Mouse (Mus musculus) kidney, embryonic 16.5 days (tissue): ENCODE results near the gene Cacna2d3. TPM values are rescaled to one million over a fixed set of nuclear protein-coding genes. Genes with fewer than 3 reads are reported as not detected.

Experiments used
- ATAC-seq: fragments of 200-750 bp; cut with Nextera tagmentation; 2 replicates; pipeline ENCODE4 v1.8.0; 2017; ENCODE audit warnings: moderate TSS enrichment; ENCODE audit not compliant: low FRiP score, low TSS enrichment
- H3K27ac ChIP-seq: fragments of 300-500 bp; sonication (generic); 2 replicates; pipeline ENCODE4 v1.5.1; 2014; ENCODE audit warnings: low read length
- H3K27me3 ChIP-seq: fragments of 300-500 bp; sonication (generic); 2 replicates; pipeline ENCODE4 v1.6.1; 2014; ENCODE audit warnings: low read length, control low read depth, mixed read lengths; ENCODE audit not compliant: insufficient read depth
- H3K36me3 ChIP-seq: fragments of 300-500 bp; sonication (generic); 2 replicates; pipeline ENCODE4 v1.6.1; 2014; ENCODE audit warnings: low read length, control low read depth, mixed read lengths; ENCODE audit not compliant: insufficient read depth
- H3K4me1 ChIP-seq: fragments of 300-500 bp; sonication (generic); 2 replicates; pipeline ENCODE4 v1.6.1; 2014; ENCODE audit warnings: low read length, control low read depth, mixed read lengths; ENCODE audit not compliant: insufficient read depth
- H3K4me2 ChIP-seq: fragments of 300-500 bp; sonication (generic); replicated peaks from 2 replicates; pipeline ENCODE4 v1.6.1; 2014; ENCODE audit warnings: low read depth, low read length
- H3K4me3 ChIP-seq: fragments of 300-500 bp; sonication (generic); 2 replicates; pipeline ENCODE4 v1.5.1; 2014; ENCODE audit warnings: mild to moderate bottlenecking, low read length
- H3K9ac ChIP-seq: fragments of 300-500 bp; sonication (generic); replicated peaks from 2 replicates; pipeline ENCODE4 v1.6.1; 2014; ENCODE audit warnings: low read length
- H3K9me3 ChIP-seq: fragments of 300-500 bp; sonication (generic); 2 replicates; pipeline ENCODE4 v1.6.1; 2016; ENCODE audit warnings: low read length, control low read depth
- WGBS: fragments of 180-500 bp; shearing (Covaris S2); extraction: QIAGEN DNeasy Blood & Tissue Kit; methylation state at CpG from one replicate; pipeline ENCODE4 v1.1.7; 2014; 5-methylcytosine and 5-hydroxymethylcytosine counted together
- polyA plus RNA-seq: library from polyadenylated mRNA; unstranded; fragments of >200 nt; fragmentation: Nextera tagmentation; extraction: Ambion mirVana; gene quantifications from 2 replicates; pipeline ENCODE4 v1.2.1, GENCODE M21; 2015

Gene Cacna2d3
- polyA plus RNA-seq, 1 experiment from 2014 or later, result 2.8 TPM

- H3K4me3 ChIP-seq, result peak overlapping the region; percentile 70
- H3K4me1 ChIP-seq, result peaks cover 17% of the 10 kb centered on the region
- H3K9me3 ChIP-seq, result no peaks in the 10 kb centered on the region
- under 1% methylated on average over 11 of the region's 11 CpGs for WGBS
- peak; percentile 18 for ATAC-seq
- no peak overlapping the region for H3K27ac ChIP-seq
- H3K4me2 ChIP-seq, result peak overlapping the region; percentile 100
- no peaks in the 10 kb centered on the region for H3K36me3 ChIP-seq
- peaks cover 71% of the 10 kb centered on the region for H3K27me3 ChIP-seq
- peak overlapping the region; percentile 72 for H3K9ac ChIP-seq
Measured at GRCm38 (mm10) chr14:29721131-29721487, 555 bp downstream of the Cacna2d3 start.

- Histone ChIP-seq H3K27me3 (peaks cover 66% of the 10 kb centered on the region), H3K9me3 (no peaks in the 10 kb centered on the region), H3K27ac (no peak overlapping the region), H3K9ac (no peak overlapping the region), H3K4me2 (peak overlapping the region; percentile 100), H3K36me3 (no peaks in the 10 kb centered on the region), H3K4me1 (peaks cover 17% of the 10 kb centered on the region), H3K4me3 (peak overlapping the region; percentile 70; the same call in 1 of the 2 replicates)
- WGBS, result 6% methylated on average over 17 of the region's 17 CpGs
- ATAC-seq, result no peak
Measured at GRCm38 (mm10) chr14:29720334-29720911, 1.2 kb downstream of the Cacna2d3 start.

GRCm38 (mm10) chr14:29712621-29713020 is 9.0 kb downstream of the Cacna2d3 start:
- Histone ChIP-seq H3K27ac (no peak overlapping the region), H3K9ac (no peak overlapping the region)

GRCm38 (mm10) chr14:29707561-29708335 is 13.9 kb downstream of the Cacna2d3 start:
- WGBS, result 33% methylated on average over 18 of the region's 18 CpGs
- H3K27ac ChIP-seq, result no peak overlapping the region
- no peaks in the 10 kb centered on the region for H3K9me3 ChIP-seq
- no peaks in the 10 kb centered on the region for H3K27me3 ChIP-seq
- H3K36me3 ChIP-seq, result no peaks in the 10 kb centered on the region
- H3K4me1 ChIP-seq, result no peaks in the 10 kb centered on the region
- ATAC-seq, result no peak
- H3K9ac ChIP-seq, result no peak overlapping the region
- H3K4me2 ChIP-seq, result peak overlapping the region; percentile 25; the same call in 1 of the 2 replicates
- H3K4me3 ChIP-seq, result no peak overlapping the region

More at GRCm38 (mm10) chr14:29712621-29713020, 9.0 kb downstream of the Cacna2d3 start:
- Histone ChIP-seq H3K9me3 (no peaks in the 10 kb centered on the region), H3K27me3 (peaks cover 6% of the 10 kb centered on the region), H3K4me3 (no peak overlapping the region), H3K4me1 (no peaks in the 10 kb centered on the region), H3K36me3 (no peaks in the 10 kb centered on the region), H3K4me2 (no peak overlapping the region)
- 75% methylated on average over 3 of the region's 3 CpGs for WGBS
- no peak for ATAC-seq

- 52% methylated on average over 5 of the region's 5 CpGs for WGBS
- H3K4me2 ChIP-seq, result no peak overlapping the region
- no peaks in the 10 kb centered on the region for H3K36me3 ChIP-seq
- H3K27ac ChIP-seq, result no peak overlapping the region
- H3K4me3 ChIP-seq, result no peak overlapping the region
- ATAC-seq, result no peak
- no peak overlapping the region for H3K9ac ChIP-seq
- H3K9me3 ChIP-seq, result no peaks in the 10 kb centered on the region
- H3K4me1 ChIP-seq, result no peaks in the 10 kb centered on the region
- no peaks in the 10 kb centered on the region for H3K27me3 ChIP-seq
Measured at GRCm38 (mm10) chr14:29702762-29703161, 18.9 kb downstream of the Cacna2d3 start.

GRCm38 (mm10) chr14:29696131-29696530 is 25.5 kb downstream of the Cacna2d3 start:
- 13% methylated on average over 3 of the region's 3 CpGs for WGBS
- 0 out of 2 replicates have a peak, but pooled peaks have one; percentile 46 for ATAC-seq
- no peaks in the 10 kb centered on the region for H3K4me1 ChIP-seq

GRCm38 (mm10) chr14:29672436-29673050 is 49.1 kb downstream of the Cacna2d3 start:
- ATAC-seq, result no peak
- 30% methylated on average over 1 of the region's 1 CpGs for WGBS
- Histone ChIP-seq H3K4me1 (no peaks in the 10 kb centered on the region), H3K9ac (no peak overlapping the region), H3K9me3 (no peaks in the 10 kb centered on the region), H3K27ac (no peak overlapping the region), H3K4me2 (no peak overlapping the region), H3K36me3 (no peaks in the 10 kb centered on the region), H3K27me3 (no peaks in the 10 kb centered on the region), H3K4me3 (no peak overlapping the region)

More at GRCm38 (mm10) chr14:29696131-29696530, 25.5 kb downstream of the Cacna2d3 start:
- Histone ChIP-seq H3K4me3 (no peak overlapping the region), H3K27ac (no peak overlapping the region), H3K4me2 (no peak overlapping the region), H3K36me3 (no peaks in the 10 kb centered on the region), H3K9me3 (no peaks in the 10 kb centered on the region), H3K27me3 (no peaks in the 10 kb centered on the region), H3K9ac (no peak overlapping the region)

- Histone ChIP-seq H3K27ac (no peak overlapping the region), H3K36me3 (no peaks in the 10 kb centered on the region), H3K9me3 (no peaks in the 10 kb centered on the region), H3K4me2 (no peak overlapping the region), H3K9ac (no peak overlapping the region), H3K27me3 (no peaks in the 10 kb centered on the region), H3K4me3 (no peak overlapping the region), H3K4me1 (no peaks in the 10 kb centered on the region)
- 81% methylated on average over 5 of the region's 5 CpGs for WGBS
- no peak for ATAC-seq
Measured at GRCm38 (mm10) chr14:29669826-29670225, 51.8 kb downstream of the Cacna2d3 start.

GRCm38 (mm10) chr14:29657006-29657405 is 64.7 kb downstream of the Cacna2d3 start:
- H3K27me3 ChIP-seq, result no peaks in the 10 kb centered on the region
- no peak for ATAC-seq
- H3K4me3 ChIP-seq, result no peak overlapping the region
- no peak overlapping the region for H3K27ac ChIP-seq
- no peaks in the 10 kb centered on the region for H3K9me3 ChIP-seq
- no peaks in the 10 kb centered on the region for H3K36me3 ChIP-seq
- H3K4me1 ChIP-seq, result no peaks in the 10 kb centered on the region
- WGBS, result 48% methylated on average over 1 of the region's 1 CpGs
- no peak overlapping the region for H3K4me2 ChIP-seq
- no peak overlapping the region for H3K9ac ChIP-seq

GRCm38 (mm10) chr14:29650591-29650990 is 71.1 kb downstream of the Cacna2d3 start:
- Histone ChIP-seq H3K27ac (no peak overlapping the region), H3K9me3 (no peaks in the 10 kb centered on the region), H3K27me3 (no peaks in the 10 kb centered on the region), H3K4me2 (no peak overlapping the region), H3K36me3 (no peaks in the 10 kb centered on the region), H3K9ac (no peak overlapping the region), H3K4me1 (no peaks in the 10 kb centered on the region), H3K4me3 (no peak overlapping the region)
- 78% methylated on average over 5 of the region's 5 CpGs for WGBS
- no peak for ATAC-seq
